Mouse (Mus musculus) liver, postnatal 0 days (tissue): Measurements from ENCODE around the gene Syngr2. TPM values are rescaled to one million over a fixed set of nuclear protein-coding genes. Genes with fewer than 3 reads are reported as not detected.

Experiments used
- ATAC-seq: fragments of 200-750 bp; cut with Nextera tagmentation; 2 replicates; pipeline ENCODE4 v1.8.0; 2017; ENCODE audit warnings: mild to moderate bottlenecking, moderate library complexity
- DNase-seq: peaks from one replicate; pipeline ENCODE4 v3.0.0-alpha.2; 2016
- H3K27ac ChIP-seq: fragments of 300-500 bp; sonication (generic); 2 replicates; pipeline ENCODE4 v1.5.1; 2014; ENCODE audit warnings: antibody characterized with exemption, moderate library complexity, mild to moderate bottlenecking, low read depth
- H3K27me3 ChIP-seq: fragments of 300-500 bp; sonication (generic); 2 replicates; pipeline ENCODE4 v1.6.1; 2014; ENCODE audit warnings: low read length, control low read depth, mixed read lengths; ENCODE audit not compliant: insufficient read depth
- H3K36me3 ChIP-seq: fragments of 300-500 bp; sonication (generic); replicated peaks from 2 replicates; pipeline ENCODE4 v1.6.1; 2014; ENCODE audit warnings: mild to moderate bottlenecking, control low read depth, low read length, moderate library complexity, mixed read lengths; ENCODE audit not compliant: insufficient read depth
- H3K4me1 ChIP-seq: fragments of 300-500 bp; sonication (generic); 2 replicates; pipeline ENCODE4 v1.6.1; 2014; ENCODE audit warnings: antibody characterized with exemption, mild to moderate bottlenecking, control low read depth; ENCODE audit not compliant: insufficient read depth
- H3K4me2 ChIP-seq: fragments of 300-500 bp; sonication (generic); 2 replicates; pipeline ENCODE4 v1.6.1; 2014; ENCODE audit warnings: low read depth, mild to moderate bottlenecking, low read length, moderate library complexity, mixed read lengths
- H3K4me3 ChIP-seq: fragments of 300-500 bp; sonication (generic); 2 replicates; pipeline ENCODE4 v1.5.1; 2014; ENCODE audit warnings: low read depth, low read length
- H3K9ac ChIP-seq: fragments of 300-500 bp; sonication (generic); replicated peaks from 2 replicates; pipeline ENCODE4 v1.6.1; 2014; ENCODE audit warnings: mild to moderate bottlenecking, moderate library complexity
- H3K9me3 ChIP-seq: fragments of 300-500 bp; sonication (generic); 2 replicates; pipeline ENCODE4 v1.6.1; 2016; ENCODE audit warnings: mild to moderate bottlenecking, control low read depth, low read length, mixed read lengths
- CTCF ChIP-seq: sonication (generic); IDR thresholded peaks from 2 replicates; pipeline ENCODE4 v1.5.1; 2016; ENCODE audit warnings: antibody characterized with exemption, low read depth
- EP300 ChIP-seq: IDR thresholded peaks from 2 replicates; pipeline ENCODE4 v1.6.1; 2016; ENCODE audit warnings: antibody characterized with exemption, low read depth, mild to moderate bottlenecking
- WGBS: fragments of 180-500 bp; shearing (Covaris S2); extraction: QIAGEN DNeasy Blood & Tissue Kit; methylation state at CpG from one replicate; pipeline ENCODE4 v1.1.7; 2014; ENCODE audit not compliant: insufficient replicate concordance; 5-methylcytosine and 5-hydroxymethylcytosine counted together
- polyA plus RNA-seq: library from polyadenylated mRNA; unstranded; fragments of >200 nt; fragmentation: Nextera tagmentation; extraction: Ambion mirVana; gene quantifications from 2 replicates; pipeline ENCODE4 v1.2.1, GENCODE M21; 2015

Gene Syngr2
- polyA plus RNA-seq, 1 experiment from 2014 or later, result 62.2 TPM

- Histone ChIP-seq H3K9ac (no peak overlapping the region), H3K27me3 (no peaks in the 10 kb centered on the region), H3K27ac (no peak overlapping the region), H3K4me2 (no peak overlapping the region), H3K4me1 (peaks cover 23% of the 10 kb centered on the region), H3K36me3 (peaks cover 74% of the 10 kb centered on the region), H3K9me3 (no peaks in the 10 kb centered on the region), H3K4me3 (no peak overlapping the region)
- WGBS, result 72% methylated on average over 13 of the region's 13 CpGs
- TF ChIP-seq EP300, result no peak
- TF ChIP-seq CTCF, result peak; percentile 31; the same call in 1 of the 2 replicates
- DNase-seq, result no peak
- no peak for ATAC-seq
Measured at GRCm38 (mm10) chr11:117775540-117775939, 33.9 kb upstream of the Syngr2 start.

DNA sequence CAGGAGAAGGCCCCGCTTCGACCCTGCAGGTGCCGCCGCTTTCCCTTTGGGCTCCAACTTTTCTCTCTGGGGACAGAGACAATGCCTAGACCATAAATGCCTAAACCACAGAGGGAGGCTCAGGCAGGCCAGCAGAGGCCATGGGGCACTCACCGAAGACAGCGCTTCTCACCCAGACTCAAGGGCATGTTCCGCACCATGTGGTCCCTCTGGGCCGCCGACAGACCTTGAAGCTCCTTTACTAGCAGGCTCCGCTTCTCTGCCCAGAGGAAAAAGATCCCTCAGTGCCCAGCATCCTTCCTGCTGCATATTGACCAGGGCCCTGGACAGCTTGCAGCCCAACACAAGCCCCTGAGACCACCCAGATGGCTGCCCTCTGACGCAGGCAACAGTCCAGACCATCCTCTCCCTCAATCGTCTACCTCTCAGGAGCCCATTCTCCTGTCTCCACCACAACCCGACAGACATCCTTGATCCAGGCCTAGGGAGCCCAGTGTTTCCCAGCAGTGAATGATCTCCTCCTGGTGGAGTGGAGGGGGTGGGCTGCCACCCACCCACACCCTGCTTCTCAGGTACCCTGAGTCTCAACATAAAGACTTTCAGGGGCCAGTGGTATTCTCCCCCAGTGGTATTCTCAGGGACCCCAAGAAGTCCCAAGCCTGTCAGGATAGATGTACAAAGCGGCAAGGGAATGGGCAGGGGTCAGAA, 33.2 kb upstream of the Syngr2 start:
- ATAC-seq (no peak), DNase-seq (no peak)
- Histone ChIP-seq H3K4me3 (no peak overlapping the region), H3K27ac (no peak overlapping the region), H3K9me3 (no peaks in the 10 kb centered on the region), H3K27me3 (no peaks in the 10 kb centered on the region), H3K9ac (no peak overlapping the region), H3K4me1 (peaks cover 23% of the 10 kb centered on the region), H3K36me3 (peaks cover 69% of the 10 kb centered on the region), H3K4me2 (no peak overlapping the region)
- 90% methylated on average over 14 of the region's 14 CpGs for WGBS
- no peak for TF ChIP-seq EP300
- TF ChIP-seq CTCF, result no peak

GRCm38 (mm10) chr11:117777111-117777510, 32.4 kb upstream of the Syngr2 start:
- no peak for DNase-seq
- 0 out of 2 replicates have a peak overlapping the region, but pooled peaks have one; percentile 9 for H3K4me3 ChIP-seq
- H3K9ac ChIP-seq, result peak overlapping the region; percentile 21; the same call in 1 of the 2 replicates
- WGBS, result 75% methylated on average over 5 of the region's 5 CpGs
- peaks cover 23% of the 10 kb centered on the region for H3K4me1 ChIP-seq
- H3K27ac ChIP-seq, result peak overlapping the region; percentile 63
- H3K36me3 ChIP-seq, result peaks cover 62% of the 10 kb centered on the region
- peak overlapping the region; percentile 97 for H3K4me2 ChIP-seq
- H3K27me3 ChIP-seq, result no peaks in the 10 kb centered on the region
- no peaks in the 10 kb centered on the region for H3K9me3 ChIP-seq
- no peak for ATAC-seq
- no peak for TF ChIP-seq CTCF
- TF ChIP-seq EP300, result no peak

GRCm38 (mm10) chr11:117778031-117778430, 31.4 kb upstream of the Syngr2 start:
- DNase-seq (no peak), ATAC-seq (no peak)
- H3K27ac ChIP-seq, result peak overlapping the region; percentile 97
- TF ChIP-seq EP300 (no peak), CTCF (no peak)
- peaks cover 23% of the 10 kb centered on the region for H3K4me1 ChIP-seq
- 93% methylated on average over 11 of the region's 11 CpGs for WGBS
- H3K4me3 ChIP-seq, result peak overlapping the region; percentile 82; the same call in 1 of the 2 replicates
- H3K36me3 ChIP-seq, result peaks cover 55% of the 10 kb centered on the region
- H3K9me3 ChIP-seq, result no peaks in the 10 kb centered on the region
- peak overlapping the region; percentile 13; the same call in 1 of the 2 replicates for H3K9ac ChIP-seq
- peak overlapping the region; percentile 97 for H3K4me2 ChIP-seq
- no peaks in the 10 kb centered on the region for H3K27me3 ChIP-seq

GRCm38 (mm10) chr11:117778851-117779433, 30.5 kb upstream of the Syngr2 start:
- Histone ChIP-seq H3K4me2 (peak overlapping the region; percentile 97), H3K4me1 (peaks cover 27% of the 10 kb centered on the region), H3K27ac (peak overlapping the region; percentile 97), H3K4me3 (peak overlapping the region; percentile 82), H3K27me3 (no peaks in the 10 kb centered on the region), H3K36me3 (peaks cover 47% of the 10 kb centered on the region), H3K9ac (peak overlapping the region; percentile 85), H3K9me3 (no peaks in the 10 kb centered on the region)
- TF ChIP-seq CTCF (no peak), EP300 (no peak)
- DNase-seq, result peak; percentile 73
- ATAC-seq, result no peak
- 30% methylated on average over 12 of the region's 12 CpGs for WGBS

- Histone ChIP-seq H3K9ac (peak overlapping the region; percentile 85), H3K4me3 (peak overlapping the region; percentile 82), H3K27ac (peak overlapping the region; percentile 97), H3K9me3 (no peaks in the 10 kb centered on the region), H3K4me1 (peaks cover 30% of the 10 kb centered on the region), H3K4me2 (peak overlapping the region; percentile 97), H3K36me3 (peaks cover 48% of the 10 kb centered on the region), H3K27me3 (no peaks in the 10 kb centered on the region)
- WGBS, result 2% methylated on average over 37 of the region's 38 CpGs
- DNase-seq, result peak; percentile 80
- TF ChIP-seq EP300, result no peak
- no peak for TF ChIP-seq CTCF
- ATAC-seq, result peak; percentile 26
Measured at GRCm38 (mm10) chr11:117779434-117780198, 29.9 kb upstream of the Syngr2 start.
